Mouse (Mus musculus): ENCODE measurements around the gene Krtap3-1. TPM values are rescaled to one million over a fixed set of nuclear protein-coding genes. Genes with fewer than 3 reads are reported as not detected.
"Not testable (repeated sequence)": the region's sequence is repeated elsewhere in the genome, so short reads cannot be mapped to it uniquely, and the experiment has no call there.

Gene Krtap3-1
- polyA plus RNA-seq (2014; fragmentation: Nextera tagmentation; extraction: Ambion mirVana): not detected in 2 replicates

DNA sequence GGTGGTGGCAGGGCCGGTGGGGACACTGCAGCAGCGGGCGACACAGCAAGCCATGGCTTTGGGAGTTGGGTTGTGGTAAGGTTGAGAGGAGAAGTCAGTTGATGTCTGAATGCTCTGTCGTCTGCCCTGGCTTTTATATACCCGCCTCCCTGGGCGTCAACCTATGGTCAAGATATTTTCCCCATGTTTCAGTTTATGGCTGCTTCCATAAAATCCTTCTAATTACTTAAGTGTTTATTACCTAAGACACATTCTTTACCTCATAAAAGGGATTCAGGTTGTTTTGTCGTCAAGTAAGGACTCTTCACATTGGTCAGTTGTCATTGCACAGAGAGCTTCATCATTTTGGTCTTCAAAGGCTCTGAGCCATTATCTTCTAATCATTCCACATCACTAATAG, at the start of gene Krtap3-1:
Gene Krtap3-1 (minus strand): TSS at position 101 of the 400 bp plus-strand sequence.
- no peaks in the 10 kb centered on the region for H3K27me3 ChIP-seq (ENCODE audit: control insufficient read depth, insufficient read depth, low read length)
- no peaks in the 10 kb centered on the region for H3K36me3 ChIP-seq (ENCODE audit: control insufficient read depth, insufficient read depth, low read length)
- H3K4me3 ChIP-seq (ENCODE audit: low read length): no peak within 1 kb of the TSS
- no peaks in the 10 kb centered on the region for H3K4me1 ChIP-seq (ENCODE audit: control insufficient read depth, insufficient read depth, low read length)
- ATAC-seq (ENCODE audit: low FRiP score, low TSS enrichment): no peak
- no peaks in the 10 kb centered on the region for H3K9me3 ChIP-seq (ENCODE audit: control insufficient read depth, low read length)
- no peak within 1 kb of the TSS for H3K9ac ChIP-seq (ENCODE audit: low read depth, low read length)
- WGBS: 79% methylated on average over 7 of the region's 7 CpGs
- no peak within 1 kb of the TSS for H3K4me2 ChIP-seq (replicated peaks; ENCODE audit: low read depth, low read length)
- no peak within 1 kb of the TSS for H3K27ac ChIP-seq (ENCODE audit: low read depth, low read length)

DNA sequence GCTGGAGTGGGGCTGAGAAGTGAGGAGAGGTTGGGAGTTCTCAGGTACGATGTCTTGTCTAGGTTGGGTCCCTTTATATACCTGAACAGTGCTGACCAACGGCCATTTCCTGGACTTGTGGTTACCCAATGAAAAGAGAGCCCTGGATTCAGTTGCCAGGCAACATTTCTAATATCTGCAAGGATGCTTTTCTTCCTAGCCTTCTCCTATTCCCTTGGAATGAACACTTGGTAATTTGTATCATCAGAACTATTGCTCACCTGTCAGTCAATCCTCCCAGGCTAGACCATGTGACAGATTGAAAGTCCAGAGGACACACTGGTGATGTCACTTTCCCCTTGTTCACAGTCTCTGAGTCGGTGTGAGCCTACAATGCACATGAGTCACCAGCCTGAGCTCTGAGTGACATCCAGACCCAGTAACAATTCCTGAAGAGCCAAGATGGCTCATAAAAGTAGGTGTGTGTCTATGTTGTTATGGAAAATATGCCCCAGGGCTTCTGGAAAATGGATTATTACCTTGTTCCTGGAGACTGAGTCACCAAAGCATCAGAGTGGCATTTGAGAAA, 48.5 kb upstream of the Krtap3-1 start, which contains the start of gene Krtap2-4:
Gene Krtap2-4 (minus strand): TSS at position 51 of the 568 bp plus-strand sequence.
- Histone ChIP-seq H3K9ac (ENCODE audit: low read depth, low read length) (no peak within 1 kb of the TSS), H3K36me3 (ENCODE audit: control insufficient read depth, insufficient read depth, low read length) (no peaks in the 10 kb centered on the region), H3K9me3 (ENCODE audit: control insufficient read depth, low read length) (no peaks in the 10 kb centered on the region), H3K4me2 (replicated peaks; ENCODE audit: low read depth, low read length) (no peak within 1 kb of the TSS), H3K4me1 (ENCODE audit: control insufficient read depth, insufficient read depth, low read length) (no peaks in the 10 kb centered on the region), H3K27ac (ENCODE audit: low read depth, low read length) (no peak within 1 kb of the TSS), H3K4me3 (ENCODE audit: low read length) (no peak within 1 kb of the TSS), H3K27me3 (ENCODE audit: control insufficient read depth, insufficient read depth, low read length) (no peaks in the 10 kb centered on the region)
- WGBS: 70% methylated on average over 3 of the region's 3 CpGs
- ATAC-seq (ENCODE audit: low FRiP score, low TSS enrichment): no peak

DNA sequence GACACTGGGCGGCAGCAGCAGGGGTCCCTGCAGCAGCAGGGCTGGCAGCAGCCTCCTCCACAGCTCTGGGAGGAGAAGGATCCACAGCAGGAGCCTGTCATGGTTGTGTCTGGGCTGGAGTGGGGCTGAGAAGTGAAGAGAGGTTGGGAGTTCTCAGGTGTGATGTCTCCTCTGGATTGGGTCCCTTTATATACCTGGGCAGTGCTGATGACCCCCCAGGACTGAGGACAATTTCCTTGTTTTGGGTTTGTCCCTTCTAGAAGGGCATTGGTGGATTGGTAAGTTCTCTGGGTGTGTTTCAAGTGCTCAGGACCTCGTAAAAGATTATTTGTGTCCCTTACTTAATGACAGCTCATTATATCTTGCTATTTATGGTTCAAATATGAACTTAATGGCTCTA, 43.7 kb upstream of the Krtap3-1 start, which contains the start of gene Gm11937:
Gene Gm11937 (minus strand): TSS at position 101 of the 400 bp plus-strand sequence.
- H3K27ac ChIP-seq (ENCODE audit: low read depth, low read length): not testable (repeated sequence)
- 71% methylated on average over 1 of the region's 2 CpGs for WGBS

DNA sequence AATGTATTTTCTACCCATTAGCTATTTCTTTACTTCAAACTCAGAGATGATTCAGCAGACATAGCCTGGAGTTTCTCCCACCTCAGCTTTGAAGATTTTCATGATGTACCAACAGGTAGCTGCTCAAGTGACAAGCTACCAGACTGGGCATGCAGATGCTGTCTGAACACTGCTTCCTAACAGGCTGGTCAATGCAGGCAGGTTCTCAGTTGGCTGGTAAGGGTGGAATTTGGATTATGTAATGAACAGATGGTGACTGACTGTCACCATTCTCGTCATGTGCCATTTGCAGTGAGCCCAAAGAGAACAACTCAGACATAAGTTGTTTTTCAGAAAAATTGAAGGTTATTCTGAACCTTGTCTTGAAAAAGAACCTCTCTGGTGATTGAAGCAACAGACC, 42.7 kb upstream of the Krtap3-1 start:
- Histone ChIP-seq H3K4me3 (ENCODE audit: low read length) (no peak overlapping the region), H3K9me3 (ENCODE audit: control insufficient read depth, low read length) (no peaks in the 10 kb centered on the region), H3K36me3 (ENCODE audit: control insufficient read depth, insufficient read depth, low read length) (no peaks in the 10 kb centered on the region), H3K4me2 (replicated peaks; ENCODE audit: low read depth, low read length) (no peak overlapping the region), H3K27me3 (ENCODE audit: control insufficient read depth, insufficient read depth, low read length) (no peaks in the 10 kb centered on the region), H3K4me1 (ENCODE audit: control insufficient read depth, insufficient read depth, low read length) (no peaks in the 10 kb centered on the region), H3K27ac (ENCODE audit: low read depth, low read length) (no peak overlapping the region), H3K9ac (ENCODE audit: low read depth, low read length) (no peak overlapping the region; the same call in 1 of the 2 replicates)
- no peak for ATAC-seq (ENCODE audit: low FRiP score, low TSS enrichment)
- 81% methylated on average over 1 of the region's 1 CpGs for WGBS

More for the DNA sequence above, 43.7 kb upstream of the Krtap3-1 start, which contains the start of gene Gm11937:
- H3K36me3 ChIP-seq (ENCODE audit: control insufficient read depth, insufficient read depth, low read length); H3K27me3 ChIP-seq (ENCODE audit: control insufficient read depth, insufficient read depth, low read length); H3K4me3 ChIP-seq (ENCODE audit: low read length); H3K4me2 ChIP-seq (replicated peaks; ENCODE audit: low read depth, low read length); H3K9me3 ChIP-seq (ENCODE audit: control insufficient read depth, low read length); ATAC-seq (ENCODE audit: low FRiP score, low TSS enrichment); H3K9ac ChIP-seq (ENCODE audit: low read depth, low read length); H3K4me1 ChIP-seq (ENCODE audit: control insufficient read depth, insufficient read depth, low read length): not testable (repeated sequence)

DNA sequence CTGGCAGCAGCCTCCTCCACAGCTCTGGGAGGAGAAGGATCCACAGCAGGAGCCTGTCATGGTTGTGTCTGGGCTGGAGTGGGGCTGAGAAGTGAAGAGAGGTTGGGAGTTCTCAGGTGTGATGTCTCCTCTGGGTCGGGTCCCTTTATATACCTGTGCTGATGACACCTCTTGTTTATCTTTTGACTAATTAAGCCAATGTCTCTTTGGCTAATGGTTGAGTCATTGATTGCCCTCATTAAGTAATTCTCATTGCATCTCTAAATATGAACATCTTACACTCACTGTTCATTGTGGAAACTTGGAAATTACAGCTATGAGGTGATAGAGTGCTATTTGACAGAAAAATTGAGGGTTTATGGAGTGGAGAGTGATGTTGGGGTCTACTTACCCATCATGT, 36.8 kb upstream of the Krtap3-1 start, which contains the start of gene Gm11938:
Gene Gm11938 (minus strand): TSS at position 101 of the 400 bp plus-strand sequence.
- not testable (repeated sequence) for H3K27me3 ChIP-seq (ENCODE audit: control insufficient read depth, insufficient read depth, low read length); H3K9ac ChIP-seq (ENCODE audit: low read depth, low read length); H3K4me1 ChIP-seq (ENCODE audit: control insufficient read depth, insufficient read depth, low read length); ATAC-seq (ENCODE audit: low FRiP score, low TSS enrichment); H3K9me3 ChIP-seq (ENCODE audit: control insufficient read depth, low read length); H3K36me3 ChIP-seq (ENCODE audit: control insufficient read depth, insufficient read depth, low read length); H3K4me2 ChIP-seq (replicated peaks; ENCODE audit: low read depth, low read length); H3K4me3 ChIP-seq (ENCODE audit: low read length); H3K27ac ChIP-seq (ENCODE audit: low read depth, low read length)
- 65% methylated on average over 1 of the region's 1 CpGs for WGBS

DNA sequence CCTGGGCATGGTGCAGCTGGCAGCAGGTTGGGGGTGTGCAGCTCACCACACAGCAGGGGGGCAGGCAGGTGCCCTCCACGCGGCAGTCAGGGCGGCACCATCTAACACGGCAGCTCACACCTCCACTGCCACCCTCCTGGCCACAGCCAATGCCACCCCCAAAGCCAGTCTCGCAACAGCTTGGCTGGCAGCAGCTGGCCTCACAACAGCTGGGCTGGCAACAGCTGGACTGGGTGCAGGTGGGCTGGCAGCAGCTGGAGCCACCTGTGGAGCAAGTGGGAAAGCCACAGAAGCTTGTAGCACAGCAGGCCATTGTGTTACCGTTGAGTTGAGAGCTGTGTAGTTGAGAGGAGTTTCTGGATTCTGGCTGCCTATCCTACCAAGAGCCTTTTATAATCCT, 31.3 kb upstream of the Krtap3-1 start, which contains the start of gene Krtap9-3:
Gene Krtap9-3 (minus strand): TSS at position 364 of the 400 bp plus-strand sequence.
- not testable (repeated sequence) for H3K4me2 ChIP-seq (replicated peaks; ENCODE audit: low read depth, low read length); H3K9me3 ChIP-seq (ENCODE audit: control insufficient read depth, low read length); H3K4me3 ChIP-seq (ENCODE audit: low read length); H3K27me3 ChIP-seq (ENCODE audit: control insufficient read depth, insufficient read depth, low read length); H3K9ac ChIP-seq (ENCODE audit: low read depth, low read length); ATAC-seq (ENCODE audit: low FRiP score, low TSS enrichment); H3K27ac ChIP-seq (ENCODE audit: low read depth, low read length); H3K4me1 ChIP-seq (ENCODE audit: control insufficient read depth, insufficient read depth, low read length); H3K36me3 ChIP-seq (ENCODE audit: control insufficient read depth, insufficient read depth, low read length)
- WGBS: 81% methylated on average over 6 of the region's 6 CpGs

DNA sequence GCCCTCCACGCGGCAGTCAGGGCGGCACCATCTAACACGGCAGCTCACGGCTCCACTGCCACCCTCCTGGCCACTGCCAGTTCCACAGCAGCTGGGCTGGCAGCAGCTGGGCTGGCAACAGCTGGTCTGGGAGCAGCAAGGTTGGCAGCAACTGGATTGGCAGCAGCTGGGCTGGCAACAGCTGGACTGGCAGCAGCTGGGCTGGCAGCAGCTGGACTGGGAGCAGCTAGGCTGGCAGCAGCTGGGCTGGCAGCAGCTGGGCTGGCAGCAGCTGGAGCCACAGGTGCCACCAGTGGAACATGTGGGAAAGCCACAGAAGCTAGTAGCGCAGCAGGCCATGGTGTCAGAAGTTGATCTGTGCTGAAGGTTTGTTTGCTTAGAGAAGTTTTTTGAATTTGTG, 24.6 kb upstream of the Krtap3-1 start, which contains the start of gene Krtap1-3:
Gene Krtap1-3 (minus strand): TSS at position 359 of the 400 bp plus-strand sequence.
- H3K27me3 ChIP-seq (ENCODE audit: control insufficient read depth, insufficient read depth, low read length): no peaks in the 10 kb centered on the region
- no peaks in the 10 kb centered on the region for H3K4me1 ChIP-seq (ENCODE audit: control insufficient read depth, insufficient read depth, low read length)
- WGBS: 92% methylated on average over 6 of the region's 6 CpGs
- H3K4me3 ChIP-seq (ENCODE audit: low read length): no peak within 1 kb of the TSS
- no peaks in the 10 kb centered on the region for H3K36me3 ChIP-seq (ENCODE audit: control insufficient read depth, insufficient read depth, low read length)
- no peak for ATAC-seq (ENCODE audit: low FRiP score, low TSS enrichment)
- H3K9ac ChIP-seq (ENCODE audit: low read depth, low read length): no peak within 1 kb of the TSS
- H3K27ac ChIP-seq (ENCODE audit: low read depth, low read length): no peak within 1 kb of the TSS
- no peaks in the 10 kb centered on the region for H3K9me3 ChIP-seq (ENCODE audit: control insufficient read depth, low read length)
- no peak within 1 kb of the TSS for H3K4me2 ChIP-seq (replicated peaks; ENCODE audit: low read depth, low read length)

DNA sequence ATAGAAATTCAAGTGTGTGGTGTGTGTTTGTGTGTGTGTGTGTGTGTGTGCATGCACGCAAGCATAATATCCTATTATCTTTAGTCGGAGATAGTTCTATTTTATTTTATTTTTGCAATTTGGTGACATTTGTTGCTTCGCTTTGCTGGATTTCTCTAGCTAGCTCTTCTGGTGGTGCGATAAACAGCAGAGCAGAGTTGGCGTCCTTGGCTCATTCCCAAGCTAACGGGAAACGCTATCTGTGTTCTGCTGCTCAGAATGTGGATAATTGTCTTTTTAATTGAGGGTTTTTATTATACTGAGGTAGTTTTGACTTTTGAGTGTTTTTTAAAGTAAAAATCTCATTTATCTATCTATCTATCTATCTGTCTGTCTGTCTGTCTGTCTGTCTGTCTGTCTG, 18.7 kb upstream of the Krtap3-1 start:
- Histone ChIP-seq H3K4me3 (ENCODE audit: low read length) (no peak overlapping the region), H3K27me3 (ENCODE audit: control insufficient read depth, insufficient read depth, low read length) (no peaks in the 10 kb centered on the region), H3K4me1 (ENCODE audit: control insufficient read depth, insufficient read depth, low read length) (no peaks in the 10 kb centered on the region), H3K4me2 (replicated peaks; ENCODE audit: low read depth, low read length) (no peak overlapping the region), H3K27ac (ENCODE audit: low read depth, low read length) (no peak overlapping the region), H3K9me3 (ENCODE audit: control insufficient read depth, low read length) (no peaks in the 10 kb centered on the region), H3K36me3 (ENCODE audit: control insufficient read depth, insufficient read depth, low read length) (no peaks in the 10 kb centered on the region), H3K9ac (ENCODE audit: low read depth, low read length) (no peak overlapping the region)
- no peak for ATAC-seq (ENCODE audit: low FRiP score, low TSS enrichment)
- WGBS: 90% methylated on average over 7 of the region's 7 CpGs

DNA sequence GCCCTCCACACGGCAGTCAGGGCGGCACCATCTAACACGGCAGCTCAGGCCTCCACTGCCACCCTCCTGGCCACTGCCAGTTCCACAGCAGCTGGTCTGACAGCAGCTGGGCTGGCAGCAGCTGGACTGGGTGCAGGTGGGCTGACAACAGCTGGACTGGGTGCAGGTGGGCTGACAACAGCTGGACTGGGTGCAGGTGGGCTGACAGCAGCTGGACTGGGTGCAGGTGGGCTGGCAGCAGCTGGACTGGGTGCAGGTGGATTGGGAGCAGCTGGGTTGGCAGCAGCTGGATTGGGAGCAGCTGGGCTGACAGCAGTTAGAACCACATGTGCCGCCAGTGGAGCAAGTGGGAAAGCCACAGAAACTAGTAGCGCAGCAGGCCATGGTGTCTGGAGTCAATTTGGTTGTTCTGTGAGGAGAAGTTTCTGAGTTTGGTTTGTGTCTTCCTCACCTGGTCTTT, 16.8 kb upstream of the Krtap3-1 start, which contains the start of gene Krtap1-4:
Gene Krtap1-4 (minus strand): TSS at position 410 of the 460 bp plus-strand sequence.
- no peaks in the 10 kb centered on the region for H3K27me3 ChIP-seq (ENCODE audit: control insufficient read depth, insufficient read depth, low read length)
- no peak within 1 kb of the TSS for H3K27ac ChIP-seq (ENCODE audit: low read depth, low read length)
- no peaks in the 10 kb centered on the region for H3K9me3 ChIP-seq (ENCODE audit: control insufficient read depth, low read length)
- H3K4me2 ChIP-seq (replicated peaks; ENCODE audit: low read depth, low read length): no peak within 1 kb of the TSS
- no peaks in the 10 kb centered on the region for H3K36me3 ChIP-seq (ENCODE audit: control insufficient read depth, insufficient read depth, low read length)
- ATAC-seq (ENCODE audit: low FRiP score, low TSS enrichment): no peak
- no peaks in the 10 kb centered on the region for H3K4me1 ChIP-seq (ENCODE audit: control insufficient read depth, insufficient read depth, low read length)
- 75% methylated on average over 5 of the region's 5 CpGs for WGBS
- H3K4me3 ChIP-seq (ENCODE audit: low read length): no peak within 1 kb of the TSS
- H3K9ac ChIP-seq (ENCODE audit: low read depth, low read length): no peak within 1 kb of the TSS

Measured in kidney, embryonic 14.5 days (tissue).